Mouse (Mus musculus): ENCODE data around the gene Krt42. TPM values are rescaled to one million over a fixed set of nuclear protein-coding genes. Genes with fewer than 3 reads are reported as not detected.
"Not testable (repeated sequence)": the region's sequence is repeated elsewhere in the genome, so short reads cannot be mapped to it uniquely, and the experiment has no call there.

Gene Krt42
- polyA plus RNA-seq (2014; fragmentation: Nextera tagmentation; extraction: Ambion mirVana), result 0.22 TPM in 1 of 2 replicates, not detected in the other

- Histone ChIP-seq H3K27me3 (replicated peaks; ENCODE audit: control insufficient read depth, insufficient read depth, low read length) (no peaks in the 10 kb centered on the region), H3K9me3 (ENCODE audit: control insufficient read depth, low read length) (no peaks in the 10 kb centered on the region), H3K9ac (ENCODE audit: low read depth, low read length) (no peak within 1 kb of the TSS), H3K27ac (replicated peaks; ENCODE audit: low read depth, low read length) (no peak within 1 kb of the TSS), H3K4me2 (ENCODE audit: low read depth, low read length) (no peak within 1 kb of the TSS), H3K36me3 (ENCODE audit: control insufficient read depth, insufficient read depth, low read length) (no peaks in the 10 kb centered on the region), H3K4me3 (ENCODE audit: low read depth, low read length) (no peak within 1 kb of the TSS), H3K4me1 (ENCODE audit: control insufficient read depth, insufficient read depth, low read length) (peaks cover 5% of the 10 kb centered on the region; the same call in 1 of the 2 replicates)
- 71% methylated on average over 7 of the region's 7 CpGs for WGBS
- DNase-seq (ENCODE audit: low spot score) (no peak), ATAC-seq (ENCODE audit: low read depth) (no peak)
Measured at GRCm38 (mm10) chr11:100269821-100270332, at the start of gene Krt42. TSS of gene Krt42 (minus strand) at chr11:100269871.

GRCm38 (mm10) chr11:100318529-100319451, 49.1 kb upstream of the Krt42 start:
- ATAC-seq (ENCODE audit: low read depth) (no peak), DNase-seq (ENCODE audit: low spot score) (no peak)
- H3K9ac ChIP-seq (ENCODE audit: low read depth, low read length), result no peak overlapping the region
- peaks cover 23% of the 10 kb centered on the region for H3K36me3 ChIP-seq (ENCODE audit: control insufficient read depth, insufficient read depth, low read length)
- no peaks in the 10 kb centered on the region for H3K9me3 ChIP-seq (ENCODE audit: control insufficient read depth, low read length)
- 88% methylated on average over 10 of the region's 10 CpGs for WGBS
- peak overlapping the region; percentile 63; the same call in 1 of the 2 replicates for H3K27ac ChIP-seq (replicated peaks; ENCODE audit: low read depth, low read length)
- H3K4me1 ChIP-seq (ENCODE audit: control insufficient read depth, insufficient read depth, low read length), result no peaks in the 10 kb centered on the region
- H3K27me3 ChIP-seq (replicated peaks; ENCODE audit: control insufficient read depth, insufficient read depth, low read length), result no peaks in the 10 kb centered on the region
- H3K4me3 ChIP-seq (ENCODE audit: low read depth, low read length), result peak overlapping the region; percentile 85
- H3K4me2 ChIP-seq (ENCODE audit: low read depth, low read length), result peak overlapping the region; percentile 69

GRCm38 (mm10) chr11:100317826-100318380, 48.2 kb upstream of the Krt42 start:
- Histone ChIP-seq H3K4me2 (ENCODE audit: low read depth, low read length) (no peak overlapping the region), H3K36me3 (ENCODE audit: control insufficient read depth, insufficient read depth, low read length) (peaks cover 22% of the 10 kb centered on the region), H3K4me3 (ENCODE audit: low read depth, low read length) (no peak overlapping the region), H3K27me3 (replicated peaks; ENCODE audit: control insufficient read depth, insufficient read depth, low read length) (no peaks in the 10 kb centered on the region), H3K4me1 (ENCODE audit: control insufficient read depth, insufficient read depth, low read length) (no peaks in the 10 kb centered on the region), H3K9ac (ENCODE audit: low read depth, low read length) (no peak overlapping the region), H3K27ac (replicated peaks; ENCODE audit: low read depth, low read length) (no peak overlapping the region), H3K9me3 (ENCODE audit: control insufficient read depth, low read length) (no peaks in the 10 kb centered on the region)
- DNase-seq (ENCODE audit: low spot score), result no peak
- no peak for ATAC-seq (ENCODE audit: low read depth)
- 70% methylated on average over 6 of the region's 6 CpGs for WGBS

DNA sequence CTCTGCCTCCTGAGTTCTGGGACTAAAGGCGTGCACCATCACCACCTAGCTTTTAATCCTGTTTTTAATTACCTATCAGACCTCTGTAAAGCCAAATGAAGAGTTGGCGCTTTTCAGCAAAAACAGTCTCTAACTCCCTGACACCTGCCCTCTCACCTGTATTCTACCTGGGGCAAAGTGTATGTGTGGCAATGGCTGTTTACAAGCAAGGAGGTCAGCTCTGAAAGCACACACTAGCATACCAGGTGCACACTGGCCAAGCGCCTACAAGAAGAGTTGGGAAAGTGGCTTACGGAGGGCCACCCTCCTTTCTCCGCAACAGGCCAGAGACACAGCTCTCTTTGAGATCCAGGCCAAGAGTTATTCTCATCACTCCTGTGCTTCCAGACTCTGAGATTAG, 45.8 kb upstream of the Krt42 start:
- WGBS, result 88% methylated on average over 5 of the region's 5 CpGs
- H3K9me3 ChIP-seq (ENCODE audit: control insufficient read depth, low read length), result no peaks in the 10 kb centered on the region
- no peak overlapping the region for H3K4me2 ChIP-seq (ENCODE audit: low read depth, low read length)
- no peak for DNase-seq (ENCODE audit: low spot score)
- ATAC-seq (ENCODE audit: low read depth), result no peak
- no peak overlapping the region for H3K9ac ChIP-seq (ENCODE audit: low read depth, low read length)
- no peaks in the 10 kb centered on the region for H3K27me3 ChIP-seq (replicated peaks; ENCODE audit: control insufficient read depth, insufficient read depth, low read length)
- no peak overlapping the region for H3K4me3 ChIP-seq (ENCODE audit: low read depth, low read length)
- no peaks in the 10 kb centered on the region for H3K36me3 ChIP-seq (ENCODE audit: control insufficient read depth, insufficient read depth, low read length)
- H3K27ac ChIP-seq (replicated peaks; ENCODE audit: low read depth, low read length), result no peak overlapping the region
- H3K4me1 ChIP-seq (ENCODE audit: control insufficient read depth, insufficient read depth, low read length), result no peaks in the 10 kb centered on the region

- H3K4me2 ChIP-seq (ENCODE audit: low read depth, low read length), result no peak overlapping the region
- no peak for ATAC-seq (ENCODE audit: low read depth)
- no peaks in the 10 kb centered on the region for H3K9me3 ChIP-seq (ENCODE audit: control insufficient read depth, low read length)
- H3K4me3 ChIP-seq (ENCODE audit: low read depth, low read length), result no peak overlapping the region
- no peaks in the 10 kb centered on the region for H3K27me3 ChIP-seq (replicated peaks; ENCODE audit: control insufficient read depth, insufficient read depth, low read length)
- WGBS, result 88% methylated on average over 6 of the region's 6 CpGs
- H3K4me1 ChIP-seq (ENCODE audit: control insufficient read depth, insufficient read depth, low read length), result no peaks in the 10 kb centered on the region
- H3K9ac ChIP-seq (ENCODE audit: low read depth, low read length), result no peak overlapping the region
- no peak for DNase-seq (ENCODE audit: low spot score)
- H3K36me3 ChIP-seq (ENCODE audit: control insufficient read depth, insufficient read depth, low read length), result no peaks in the 10 kb centered on the region
- H3K27ac ChIP-seq (replicated peaks; ENCODE audit: low read depth, low read length), result no peak overlapping the region
Measured at GRCm38 (mm10) chr11:100313424-100313823, 43.8 kb upstream of the Krt42 start.

DNA sequence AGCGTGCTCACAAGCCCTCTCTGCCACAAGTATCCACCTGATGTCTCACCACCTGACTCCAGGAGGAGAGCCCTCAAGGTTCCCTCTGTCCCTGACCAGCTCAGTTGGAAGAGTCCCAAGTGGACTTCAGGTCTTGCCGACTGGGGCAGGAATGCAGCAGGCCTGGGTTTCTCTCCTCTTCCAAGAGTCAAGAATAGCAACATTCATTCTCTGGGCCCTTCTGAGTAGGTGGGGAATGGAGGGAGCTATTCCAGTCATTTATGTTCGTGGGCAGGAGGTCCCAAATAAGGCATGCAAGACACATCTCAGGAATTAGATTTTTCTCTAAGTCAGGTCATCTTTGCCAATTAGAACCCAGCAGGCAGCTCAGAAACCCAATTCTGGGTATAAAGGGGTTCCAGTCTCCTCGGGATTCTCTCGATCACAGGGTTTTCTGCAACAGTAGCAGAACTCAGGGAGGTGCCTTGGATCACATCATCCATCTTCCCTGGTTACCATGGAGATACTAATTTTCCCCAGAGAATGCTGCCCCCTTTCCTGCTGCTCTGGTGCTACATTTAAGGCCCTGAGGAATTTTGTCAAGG, 42.5 kb upstream of the Krt42 start:
- Histone ChIP-seq H3K4me3 (ENCODE audit: low read depth, low read length) (no peak overlapping the region), H3K9ac (ENCODE audit: low read depth, low read length) (no peak overlapping the region), H3K4me2 (ENCODE audit: low read depth, low read length) (no peak overlapping the region), H3K4me1 (ENCODE audit: control insufficient read depth, insufficient read depth, low read length) (no peaks in the 10 kb centered on the region), H3K36me3 (ENCODE audit: control insufficient read depth, insufficient read depth, low read length) (no peaks in the 10 kb centered on the region), H3K9me3 (ENCODE audit: control insufficient read depth, low read length) (no peaks in the 10 kb centered on the region), H3K27ac (replicated peaks; ENCODE audit: low read depth, low read length) (no peak overlapping the region), H3K27me3 (replicated peaks; ENCODE audit: control insufficient read depth, insufficient read depth, low read length) (no peaks in the 10 kb centered on the region)
- no peak for ATAC-seq (ENCODE audit: low read depth)
- no peak for DNase-seq (ENCODE audit: low spot score)
- WGBS, result 39% methylated on average over 5 of the region's 5 CpGs

GRCm38 (mm10) chr11:100311656-100312055, 42.0 kb upstream of the Krt42 start:
- H3K9ac ChIP-seq (ENCODE audit: low read depth, low read length), result no peak overlapping the region
- H3K4me1 ChIP-seq (ENCODE audit: control insufficient read depth, insufficient read depth, low read length), result no peaks in the 10 kb centered on the region
- H3K4me2 ChIP-seq (ENCODE audit: low read depth, low read length), result no peak overlapping the region
- H3K9me3 ChIP-seq (ENCODE audit: control insufficient read depth, low read length), result no peaks in the 10 kb centered on the region
- no peak overlapping the region for H3K27ac ChIP-seq (replicated peaks; ENCODE audit: low read depth, low read length)
- ATAC-seq (ENCODE audit: low read depth) (no peak), DNase-seq (ENCODE audit: low spot score) (no peak)
- no peaks in the 10 kb centered on the region for H3K27me3 ChIP-seq (replicated peaks; ENCODE audit: control insufficient read depth, insufficient read depth, low read length)
- H3K36me3 ChIP-seq (ENCODE audit: control insufficient read depth, insufficient read depth, low read length), result no peaks in the 10 kb centered on the region
- whole genome bisulfite sequencing, result 78% methylated on average over 1 of the region's 1 CpGs
- H3K4me3 ChIP-seq (ENCODE audit: low read depth, low read length), result no peak overlapping the region

DNA sequence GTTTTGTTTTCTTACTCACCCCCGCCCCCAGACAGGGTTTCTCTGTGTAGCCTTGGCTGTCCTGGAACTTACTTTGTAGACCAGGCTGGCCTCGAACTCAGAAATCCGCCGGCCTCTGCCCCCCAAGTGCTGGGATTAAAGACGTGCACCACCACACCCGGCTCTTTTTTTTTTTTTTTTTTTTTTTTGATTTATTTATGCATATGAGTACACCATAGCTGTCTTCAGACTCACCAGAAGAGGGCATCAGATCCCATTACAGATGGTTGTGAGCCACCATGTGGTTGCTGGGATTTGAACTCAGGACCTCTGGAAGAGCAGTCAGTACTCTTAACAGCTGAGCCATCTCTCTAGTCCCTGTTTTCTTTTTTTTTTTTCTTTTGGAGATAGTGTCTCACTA, 39.0 kb upstream of the Krt42 start:
- H3K27me3 ChIP-seq (replicated peaks; ENCODE audit: control insufficient read depth, insufficient read depth, low read length); ATAC-seq (ENCODE audit: low read depth); H3K4me3 ChIP-seq (ENCODE audit: low read depth, low read length); DNase-seq (ENCODE audit: low spot score); H3K4me1 ChIP-seq (ENCODE audit: control insufficient read depth, insufficient read depth, low read length); H3K4me2 ChIP-seq (ENCODE audit: low read depth, low read length); H3K36me3 ChIP-seq (ENCODE audit: control insufficient read depth, insufficient read depth, low read length); H3K27ac ChIP-seq (replicated peaks; ENCODE audit: low read depth, low read length); H3K9ac ChIP-seq (ENCODE audit: low read depth, low read length); H3K9me3 ChIP-seq (ENCODE audit: control insufficient read depth, low read length): not testable (repeated sequence)
- WGBS, result 94% methylated on average over 6 of the region's 6 CpGs
